Mouse (Mus musculus) thymus, adult 2 months (tissue): Measurements from ENCODE around the gene Pax7.

Experiments used
- CTCF ChIP-seq: fragments of 200-500 bp; IDR thresholded peaks from 2 replicates; pipeline ENCODE4 v1.5.1; 2012; ENCODE audit warnings: mild to moderate bottlenecking, control low read depth, low read length, moderate library complexity, borderline replicate concordance; ENCODE audit not compliant: control insufficient read depth, poor library complexity, insufficient read depth; ENCODE audit errors: extremely low read depth
- POLR2A ChIP-seq: fragments of 200-500 bp; IDR thresholded peaks from 2 replicates; pipeline ENCODE4 v1.6.1; 2012; ENCODE audit warnings: mild to moderate bottlenecking, low read length, control low read depth, moderate library complexity; ENCODE audit not compliant: control insufficient read depth, poor library complexity, insufficient read depth; ENCODE audit errors: extremely low read depth

DNA sequence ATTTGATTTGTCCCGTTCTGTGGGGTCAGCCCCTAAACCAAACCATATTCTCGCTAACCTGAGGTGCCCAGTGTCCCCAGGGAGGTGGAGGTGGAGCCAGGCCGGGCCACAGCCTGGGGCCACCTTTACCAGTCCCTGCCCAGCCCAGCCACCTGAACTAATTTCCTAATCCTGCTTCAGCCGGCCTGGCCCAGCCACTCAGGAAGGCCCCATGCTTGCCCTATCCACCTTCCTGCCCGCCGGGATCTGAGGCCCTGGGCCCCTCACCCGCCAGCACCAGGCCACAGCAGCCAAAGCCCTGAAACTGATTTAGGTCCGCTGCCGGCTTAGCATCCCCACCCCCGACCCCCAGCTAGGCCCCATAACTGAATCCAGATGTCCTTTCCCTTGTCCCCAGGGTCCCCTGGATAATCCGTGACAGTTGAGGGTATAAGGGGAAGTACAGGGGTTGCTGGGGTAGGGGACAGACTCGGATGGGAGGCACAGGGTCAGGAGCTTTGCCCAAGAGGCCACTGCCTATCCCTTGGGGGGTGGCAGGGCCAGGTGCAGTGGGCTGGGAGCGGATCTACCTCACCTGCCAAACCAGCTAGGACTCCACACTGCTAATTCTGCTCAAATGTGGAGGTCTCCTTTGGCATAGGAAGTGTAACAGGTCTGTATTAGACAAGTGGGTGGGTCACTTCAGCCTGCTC lies 117.9 kb downstream of the Pax7 start:
- TF ChIP-seq POLR2A (no peak), CTCF (no peak)
